Comparison of ENCODE assay signal across 13 mouse cellular contexts in the genomic region with DNA sequence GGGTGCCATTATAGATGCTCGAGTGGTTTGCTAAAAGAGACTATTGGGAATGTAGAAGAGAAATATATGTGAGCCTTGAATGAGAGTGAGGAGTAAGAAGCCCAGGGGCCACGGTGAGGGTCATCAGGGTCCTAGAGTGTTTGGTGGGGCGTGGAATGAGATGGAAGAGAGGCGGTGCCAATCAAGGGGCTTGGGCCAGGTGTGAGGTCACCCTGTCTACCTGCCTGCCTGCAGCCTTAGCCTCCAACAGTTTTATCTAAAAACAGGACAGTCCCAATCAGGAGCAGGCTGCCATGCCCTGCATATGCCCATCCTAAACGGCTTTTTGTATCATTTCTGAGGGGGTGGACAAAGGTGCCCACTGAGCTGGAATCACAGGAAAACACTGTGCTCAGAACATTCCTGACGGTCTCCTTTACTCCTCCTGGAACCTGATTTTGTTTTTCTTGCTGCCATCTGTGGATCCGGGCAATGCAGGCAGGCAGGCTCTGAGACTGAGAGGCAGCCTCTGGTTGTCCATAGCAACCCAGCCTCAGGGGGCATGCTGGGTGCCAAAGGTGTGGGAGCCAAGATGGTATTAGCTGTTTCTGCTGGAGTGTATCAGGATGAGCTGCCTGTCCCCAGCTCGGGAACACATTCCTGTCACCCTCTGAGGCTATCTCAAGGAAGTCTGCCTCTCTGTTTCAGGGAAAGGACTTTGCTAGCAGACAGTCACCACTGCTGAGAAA.
A peak's percentile ranks its signal among the peaks of the same experiment; 100 is the strongest.
DNase-seq lines count a peak whose midpoint lies in the region; ATAC-seq and TF ChIP-seq lines count a peak whose summit lies in the region.
"Had no signal": no experiment of that assay in that cellular context is flagged by ENCODE, and none has a peak within 500 bp of the region (broad histone marks: within the 10 kb centered on the region; RNA-seq: fewer than 3 reads in every experiment).

No protein-coding gene starts in this region.

- H3K4me3 ChIP-seq in left cerebral cortex, adult 2 months = no peak overlapping the region
- H3K4me3 ChIP-seq in gastrocnemius, adult 2 months = no peak overlapping the region; the same call in 1 of the 2 replicates
- H3K4me3 ChIP-seq: erythroblast, embryonic 14.5 days had no signal

- DNase-seq in left cerebral cortex, adult 2 months (ENCODE audit: extremely low spot score in 1 of 2, low spot score in 2 of 2) = no peak
- no peak for DNase-seq in left cerebral cortex, adult 11 months (ENCODE audit: low spot score)
- DNase-seq in cerebellum, adult 11 months = peak; percentile 95
- peak; percentile 99 for DNase-seq in cerebellum, postnatal 10 days
- DNase-seq in layer of hippocampus, postnatal 14 days (ENCODE audit: low spot score in 2 of 2) = peak; percentile 44 to 66
- no peak for DNase-seq in lung, postnatal 10 days
- no peak for DNase-seq in gastrocnemius, adult 2 months
- DNase-seq: kidney, postnatal 14 days; thymus, postnatal 36 days had no signal

- no peak for ATAC-seq in megakaryocyte progenitor cell, adult 5-6 weeks (replicated peaks; ENCODE audit: poor library complexity)

- TF ChIP-seq CTCF in left cerebral cortex, adult 2 months (IDR thresholded peaks at IDR 0.05) = no peak
- TF ChIP-seq CTCF in gastrocnemius, adult 2 months (IDR thresholded peaks at IDR 0.05) = no peak

- H3K27ac ChIP-seq in left cerebral cortex, adult 2 months = peak overlapping the region; percentile 19
- H3K27ac ChIP-seq in gastrocnemius, adult 2 months = no peak overlapping the region
- H3K27ac ChIP-seq: liver, embryonic 14.5 days; macrophage had no signal

- intact Hi-C loops in left cerebral cortex, adult 2 months (cut with DNase I) = no loop called here
- intact Hi-C loops in gastrocnemius, adult 2 months (cut with DNase I) = no loop called here

Comparison
In these comparisons a context has a peak if more than half of its experiments do, and no peak if none do; other contexts are left out.
1. DNase-seq: peak in cerebellum, adult 11 months (single experiment), cerebellum, postnatal 10 days (2 of 2) and layer of hippocampus, postnatal 14 days (2 of 2); none in left cerebral cortex, adult 2 months (0 of 2), left cerebral cortex, adult 11 months (single experiment), lung, postnatal 10 days (single experiment) and gastrocnemius, adult 2 months (single experiment).